Mouse (Mus musculus) retina, postnatal 7 days (tissue): ENCODE data around the gene Ppp2r5c.

Experiments
- DNase-seq: peaks from one replicate; pipeline ENCODE4 v3.0.0-alpha.2; 2012; ENCODE audit warnings: low read depth, low spot score

Ppp2r5c gene

GRCm38 (mm10) chr12:110446290-110447170, at the start of gene Ppp2r5c:
TSS of gene Ppp2r5c (plus strand) at chr12:110447120.
- DNase-seq, result peak; percentile 89

GRCm38 (mm10) chr12:110398351-110398750, 48.6 kb upstream of the Ppp2r5c start:
- DNase-seq, result peak; percentile 62

- DNase-seq, result no peak
Measured at GRCm38 (mm10) chr12:110399161-110399560, 47.8 kb upstream of the Ppp2r5c start.

GRCm38 (mm10) chr12:110400936-110401335, 46.0 kb upstream of the Ppp2r5c start:
- DNase-seq, result no peak

GRCm38 (mm10) chr12:110401871-110402270, 45.0 kb upstream of the Ppp2r5c start:
- no peak for DNase-seq

- DNase-seq, result no peak
Measured at GRCm38 (mm10) chr12:110416244-110416643, 30.7 kb upstream of the Ppp2r5c start.

GRCm38 (mm10) chr12:110417023-110417986, 29.6 kb upstream of the Ppp2r5c start:
- DNase-seq, result no peak

GRCm38 (mm10) chr12:110417987-110418734, 28.8 kb upstream of the Ppp2r5c start:
- DNase-seq, result no peak

GRCm38 (mm10) chr12:110418735-110419350, 28.1 kb upstream of the Ppp2r5c start:
- peak; percentile 66 for DNase-seq

- no peak for DNase-seq
Measured at GRCm38 (mm10) chr12:110419879-110420278, 27.0 kb upstream of the Ppp2r5c start.

- no peak for DNase-seq
Measured at GRCm38 (mm10) chr12:110421361-110421760, 25.6 kb upstream of the Ppp2r5c start.

GRCm38 (mm10) chr12:110424008-110424704, 22.8 kb upstream of the Ppp2r5c start:
- DNase-seq, result no peak

GRCm38 (mm10) chr12:110426417-110427010, 20.4 kb upstream of the Ppp2r5c start:
- DNase-seq, result no peak

GRCm38 (mm10) chr12:110429340-110429973, 17.5 kb upstream of the Ppp2r5c start:
- no peak for DNase-seq

- DNase-seq, result no peak
Measured at GRCm38 (mm10) chr12:110429990-110430389, 16.9 kb upstream of the Ppp2r5c start.

- no peak for DNase-seq
Measured at GRCm38 (mm10) chr12:110431805-110432204, 15.1 kb upstream of the Ppp2r5c start.

- no peak for DNase-seq
Measured at GRCm38 (mm10) chr12:110436638-110437366, 10.1 kb upstream of the Ppp2r5c start.

- DNase-seq, result peak; percentile 33
Measured at GRCm38 (mm10) chr12:110437367-110437703, 9.6 kb upstream of the Ppp2r5c start.
